In genomic region chr6:83078324-83078858, GRCm38 (mm10) we compare ENCODE assay signal across 1 mouse cellular context.
A peak's percentile ranks its signal among the peaks of the same experiment; 100 is the strongest.
TF ChIP-seq lines count a peak whose summit lies in the region.

No protein-coding gene starts in this region.

TF ChIP-seq in CH12.LX, 34 proteins besides CTCF, POLR2A, EP300 and RAD21:
- TF ChIP-seq HCFC1 (IDR thresholded peaks at IDR 0.05; ENCODE audit: low read depth, low read length) (peak; percentile 66; the same call in 1 of the 2 replicates), ZMIZ1 (IDR thresholded peaks at IDR 0.05; ENCODE audit: low read depth, low read length) (no peak), CHD2 (IDR thresholded peaks at IDR 0.05; ENCODE audit: low read length) (peak; percentile 22; the same call in 1 of the 2 replicates), NRF1 (IDR thresholded peaks at IDR 0.05; ENCODE audit: low read depth, low read length) (peak; percentile 94), ZKSCAN1 (IDR thresholded peaks at IDR 0.05; ENCODE audit: borderline replicate concordance, low read depth, low read length) (no peak), SMC3 (IDR thresholded peaks at IDR 0.05; ENCODE audit: low read depth, low read length) (peak; percentile 84), ELF1 (IDR thresholded peaks at IDR 0.05; ENCODE audit: low read depth, low read length) (peak; percentile 94), MXI1 (IDR thresholded peaks at IDR 0.05; ENCODE audit: low read depth, low read length) (no peak; the same call in 1 of the 2 replicates), MAX (IDR thresholded peaks at IDR 0.05; ENCODE audit: low read length) (0 out of 2 replicates have a peak, but pooled peaks have one; percentile 17), RCOR1 (conservative IDR thresholded peaks at IDR 0.05; ENCODE audit: low read depth, low read length) (no peak), MYC (IDR thresholded peaks at IDR 0.05; ENCODE audit: low read depth, low read length) (0 out of 2 replicates have a peak, but pooled peaks have one; percentile 22), KAT2A (IDR thresholded peaks at IDR 0.05; ENCODE audit: insufficient replicate concordance, low read length) (0 out of 2 replicates have a peak, but pooled peaks have one; percentile 42), SIN3A (IDR thresholded peaks at IDR 0.05; ENCODE audit: low read length) (peak; percentile 13), TCF12 (IDR thresholded peaks at IDR 0.05; ENCODE audit: low read depth, low read length) (peak; percentile 26), NELFE (IDR thresholded peaks at IDR 0.05; ENCODE audit: low read depth, low read length) (peak; percentile 76), IRF4 (IDR thresholded peaks at IDR 0.05; ENCODE audit: low read depth, low read length) (peak; percentile 17; the same call in 1 of the 2 replicates)
